Mouse (Mus musculus): ENCODE results near the gene Hyou1. TPM values are rescaled to one million over a fixed set of nuclear protein-coding genes. Genes with fewer than 3 reads are reported as not detected.
"Not testable (repeated sequence)": the region's sequence is repeated elsewhere in the genome, so short reads cannot be mapped to it uniquely, and the experiment has no call there.

The Hyou1 gene
- total and polyA plus RNA-seq, 3 experiments, result 23.1 to 79.6 (median 73.9) TPM

GRCm38 (mm10) chr9:44376141-44376540 is 3.1 kb upstream of the Hyou1 start:
- TF ChIP-seq CTCF (IDR thresholded peaks at IDR 0.05) (no peak), POLR2A (IDR thresholded peaks at IDR 0.05; ENCODE audit: insufficient read depth, low read depth, low read length) (no peak), EP300 (IDR thresholded peaks at IDR 0.05; ENCODE audit: insufficient read depth, low read depth, low read length) (no peak)
- H3K4me1 ChIP-seq (ENCODE audit: control insufficient read depth, insufficient read depth, low read length), result peaks cover 2% of the 10 kb centered on the region
- no peak overlapping the region for H3K4me3 ChIP-seq
- H3K36me3 ChIP-seq (ENCODE audit: control insufficient read depth, insufficient read depth, low read length), result no peaks in the 10 kb centered on the region
- 74% methylated on average over 6 of the region's 6 CpGs for WGBS
- DNase-seq, result no peak
- intact Hi-C loops (cut with DNase I), result no loop called here
- no peaks in the 10 kb centered on the region for H3K27me3 ChIP-seq (ENCODE audit: control insufficient read depth, insufficient read depth, low read length)
- no peak overlapping the region for H3K27ac ChIP-seq
- H3K9ac ChIP-seq (ENCODE audit: low read depth, low read length), result no peak overlapping the region
- H3K79me2 ChIP-seq (replicated peaks; ENCODE audit: control insufficient read depth, insufficient read depth, low read length), result no peaks in the 10 kb centered on the region

- H3K27ac ChIP-seq; DNase-seq; H3K27me3 ChIP-seq (ENCODE audit: control insufficient read depth, insufficient read depth, low read length); intact Hi-C loops (cut with DNase I); H3K4me3 ChIP-seq; H3K36me3 ChIP-seq (ENCODE audit: control insufficient read depth, insufficient read depth, low read length); H3K4me1 ChIP-seq (ENCODE audit: control insufficient read depth, insufficient read depth, low read length); H3K9ac ChIP-seq (ENCODE audit: low read depth, low read length); H3K79me2 ChIP-seq (replicated peaks; ENCODE audit: control insufficient read depth, insufficient read depth, low read length): not testable (repeated sequence)
- WGBS, result 67% methylated on average over 2 of the region's 2 CpGs
Measured at GRCm38 (mm10) chr9:44377335-44377734, 2.0 kb upstream of the Hyou1 start.

GRCm38 (mm10) chr9:44378153-44378730 is 1.0 kb upstream of the Hyou1 start:
- H3K79me2 ChIP-seq (replicated peaks; ENCODE audit: control insufficient read depth, insufficient read depth, low read length), result no peaks in the 10 kb centered on the region
- peaks cover 2% of the 10 kb centered on the region for H3K4me1 ChIP-seq (ENCODE audit: control insufficient read depth, insufficient read depth, low read length)
- WGBS, result 68% methylated on average over 5 of the region's 5 CpGs
- TF ChIP-seq EP300 (IDR thresholded peaks at IDR 0.05; ENCODE audit: insufficient read depth, low read depth, low read length) (no peak), POLR2A (IDR thresholded peaks at IDR 0.05; ENCODE audit: insufficient read depth, low read depth, low read length) (no peak), CTCF (IDR thresholded peaks at IDR 0.05) (no peak)
- intact Hi-C loops (cut with DNase I), result no loop called here
- H3K4me3 ChIP-seq, result peak overlapping the region; percentile 80; the same call in 1 of the 2 replicates
- no peaks in the 10 kb centered on the region for H3K36me3 ChIP-seq (ENCODE audit: control insufficient read depth, insufficient read depth, low read length)
- no peak overlapping the region for H3K9ac ChIP-seq (ENCODE audit: low read depth, low read length)
- no peak for DNase-seq
- H3K27me3 ChIP-seq (ENCODE audit: control insufficient read depth, insufficient read depth, low read length), result no peaks in the 10 kb centered on the region
- no peak overlapping the region; the same call in 1 of the 2 replicates for H3K27ac ChIP-seq

GRCm38 (mm10) chr9:44379862-44380261 is 572 bp downstream of the Hyou1 start:
- peak overlapping the region; percentile 80 for H3K4me3 ChIP-seq
- H3K4me1 ChIP-seq (ENCODE audit: control insufficient read depth, insufficient read depth, low read length), result peaks cover 2% of the 10 kb centered on the region
- no peaks in the 10 kb centered on the region for H3K79me2 ChIP-seq (replicated peaks; ENCODE audit: control insufficient read depth, insufficient read depth, low read length)
- no peak for DNase-seq
- no peaks in the 10 kb centered on the region for H3K36me3 ChIP-seq (ENCODE audit: control insufficient read depth, insufficient read depth, low read length)
- intact Hi-C loops (cut with DNase I), result loop anchor here (10.0 kb wide), 1 partner anchor 395 kb away; no protein-coding TSS in a partner anchor
- no peaks in the 10 kb centered on the region for H3K27me3 ChIP-seq (ENCODE audit: control insufficient read depth, insufficient read depth, low read length)
- peak overlapping the region; percentile 79 for H3K9ac ChIP-seq (ENCODE audit: low read depth, low read length)
- no peak for TF ChIP-seq CTCF (IDR thresholded peaks at IDR 0.05)
- WGBS, result 5% methylated on average over 15 of the region's 15 CpGs
- peak overlapping the region; percentile 89 for H3K27ac ChIP-seq

GRCm38 (mm10) chr9:44384596-44384995 is 5.3 kb downstream of the Hyou1 start:
- Histone ChIP-seq H3K36me3 (ENCODE audit: control insufficient read depth, insufficient read depth, low read length) (no peaks in the 10 kb centered on the region), H3K27me3 (ENCODE audit: control insufficient read depth, insufficient read depth, low read length) (no peaks in the 10 kb centered on the region), H3K27ac (no peak overlapping the region), H3K4me3 (no peak overlapping the region), H3K9ac (ENCODE audit: low read depth, low read length) (no peak overlapping the region), H3K79me2 (replicated peaks; ENCODE audit: control insufficient read depth, insufficient read depth, low read length) (no peaks in the 10 kb centered on the region), H3K4me1 (ENCODE audit: control insufficient read depth, insufficient read depth, low read length) (peaks cover 2% of the 10 kb centered on the region)
- TF ChIP-seq POLR2A (IDR thresholded peaks at IDR 0.05; ENCODE audit: insufficient read depth, low read depth, low read length), result no peak
- TF ChIP-seq CTCF (IDR thresholded peaks at IDR 0.05), result no peak
- TF ChIP-seq EP300 (IDR thresholded peaks at IDR 0.05; ENCODE audit: insufficient read depth, low read depth, low read length), result no peak
- 91% methylated on average over 13 of the region's 13 CpGs for WGBS
- intact Hi-C loops (cut with DNase I), result loop anchor here (10.0 kb wide), 1 partner anchor 400 kb away; no protein-coding TSS in a partner anchor
- no peak for DNase-seq

- Histone ChIP-seq H3K4me3 (no peak overlapping the region), H3K79me2 (replicated peaks; ENCODE audit: control insufficient read depth, insufficient read depth, low read length) (no peaks in the 10 kb centered on the region), H3K27ac (no peak overlapping the region), H3K27me3 (ENCODE audit: control insufficient read depth, insufficient read depth, low read length) (no peaks in the 10 kb centered on the region), H3K9ac (ENCODE audit: low read depth, low read length) (no peak overlapping the region), H3K4me1 (ENCODE audit: control insufficient read depth, insufficient read depth, low read length) (no peaks in the 10 kb centered on the region), H3K36me3 (ENCODE audit: control insufficient read depth, insufficient read depth, low read length) (no peaks in the 10 kb centered on the region)
- intact Hi-C loops (cut with DNase I), result loop anchor here (10.0 kb wide), 1 partner anchor 402 kb away; no protein-coding TSS in a partner anchor
- DNase-seq, result no peak
- WGBS, result 71% methylated on average over 3 of the region's 3 CpGs
- TF ChIP-seq EP300 (IDR thresholded peaks at IDR 0.05; ENCODE audit: insufficient read depth, low read depth, low read length) (no peak), POLR2A (IDR thresholded peaks at IDR 0.05; ENCODE audit: insufficient read depth, low read depth, low read length) (no peak), CTCF (IDR thresholded peaks at IDR 0.05) (no peak)
Measured at GRCm38 (mm10) chr9:44387221-44387620, 7.9 kb downstream of the Hyou1 start.

Data from heart, adult 2 months (tissue).